In genomic region chr7:58584241-58584820, GRCm38 (mm10) we compare ENCODE assay signal across 8 mouse cellular contexts.
DNase-seq lines count a peak whose midpoint lies in the region; ATAC-seq and TF ChIP-seq lines count a peak whose summit lies in the region.
"Had no signal": no experiment of that assay in that cellular context is flagged by ENCODE, and none has a peak within 500 bp of the region (broad histone marks: within the 10 kb centered on the region; RNA-seq: fewer than 3 reads in every experiment).

No protein-coding gene starts in this region.

- H3K4me1 ChIP-seq in embryonic fibroblast, embryonic 13.5 days (ENCODE audit: control insufficient read depth, insufficient read depth, low read length), result peaks cover 7% of the 10 kb centered on the region
- H3K4me1 ChIP-seq in hindbrain, embryonic 13.5 days (replicated peaks), result no peaks in the 10 kb centered on the region
- no peaks in the 10 kb centered on the region for H3K4me1 ChIP-seq in midbrain, embryonic 10.5 days

- H3K27me3 ChIP-seq in hindbrain, embryonic 13.5 days, result no peaks in the 10 kb centered on the region
- H3K27me3 ChIP-seq in midbrain, embryonic 10.5 days (ENCODE audit: low read depth, poor library complexity, severe bottlenecking), result no peaks in the 10 kb centered on the region
- H3K27me3 ChIP-seq: heart, embryonic 15.5 days had no signal

- H3K4me3 ChIP-seq in embryonic fibroblast, embryonic 13.5 days (ENCODE audit: insufficient read depth, low read length), result no peak overlapping the region
- no peak overlapping the region for H3K4me3 ChIP-seq in hindbrain, embryonic 13.5 days
- no peak overlapping the region for H3K4me3 ChIP-seq in midbrain, embryonic 10.5 days
- H3K4me3 ChIP-seq: heart, embryonic 15.5 days had no signal

- TF ChIP-seq POLR2A in embryonic fibroblast, embryonic 13.5 days (IDR thresholded peaks at IDR 0.05; ENCODE audit: low read depth, low read length), result no peak

- no peaks in the 10 kb centered on the region for H3K36me3 ChIP-seq in hindbrain, embryonic 13.5 days
- no peaks in the 10 kb centered on the region for H3K36me3 ChIP-seq in midbrain, embryonic 10.5 days
- H3K36me3 ChIP-seq: heart, embryonic 15.5 days had no signal

- H3K4me2 ChIP-seq in hindbrain, embryonic 13.5 days, result no peak overlapping the region
- H3K4me2 ChIP-seq: heart, embryonic 15.5 days had no signal

- peak; percentile 94 for TF ChIP-seq CTCF in embryonic fibroblast, embryonic 13.5 days (IDR thresholded peaks at IDR 0.05; ENCODE audit: borderline replicate concordance, insufficient read depth, low read length)

- WGBS in hindbrain, embryonic 13.5 days, result 24% methylated on average over 4 of the region's 4 CpGs
- WGBS in midbrain, embryonic 10.5 days, result 37% methylated on average over 4 of the region's 4 CpGs

- no peak overlapping the region for H3K27ac ChIP-seq in embryonic fibroblast, embryonic 13.5 days (ENCODE audit: insufficient read depth, low read length)
- no peak overlapping the region for H3K27ac ChIP-seq in hindbrain, embryonic 13.5 days
- H3K27ac ChIP-seq in midbrain, embryonic 10.5 days (replicated peaks), result no peak overlapping the region
- H3K27ac ChIP-seq: heart, embryonic 15.5 days had no signal

- no peak overlapping the region for H3K9ac ChIP-seq in hindbrain, embryonic 13.5 days
- H3K9ac ChIP-seq: heart, embryonic 15.5 days had no signal

- no peaks in the 10 kb centered on the region for H3K9me3 ChIP-seq in hindbrain, embryonic 13.5 days
- H3K9me3 ChIP-seq in midbrain, embryonic 10.5 days (replicated peaks), result no peaks in the 10 kb centered on the region
- H3K9me3 ChIP-seq: heart, embryonic 15.5 days had no signal

- peak; percentile 76 for ATAC-seq in hindbrain, embryonic 13.5 days (ENCODE audit: low FRiP score)

- peak; percentile 19 for DNase-seq in Muller cell, postnatal 12 days (ENCODE audit: inconsistent ontology term)
- DNase-seq in adrenal gland, postnatal 4 days (ENCODE audit: low spot score in 2 of 2), result peak; percentile 16 to 29
- DNase-seq in layer of hippocampus, postnatal 25 days (ENCODE audit: extremely low spot score in 1 of 2, low spot score in 1 of 2), result peak; percentile 12 to 53
- DNase-seq in midbrain, embryonic 10.5 days (ENCODE audit: low spot score), result peak; percentile 33
- peak; percentile 25 for DNase-seq in skeletal muscle tissue, adult 2 months (ENCODE audit: low read depth, low spot score)
